Mouse (Mus musculus) heart, postnatal 0 days (tissue): ENCODE data around the gene Lrrc28. TPM values are rescaled to one million over a fixed set of nuclear protein-coding genes. Genes with fewer than 3 reads are reported as not detected.
A peak's percentile ranks its signal among the peaks of the same experiment; 100 is the strongest.

Source experiments
- ATAC-seq: fragments of 200-750 bp; cut with Nextera tagmentation; 2 replicates; pipeline ENCODE4 v1.8.0; 2017; ENCODE audit warnings: low read depth, moderate number of reproducible peaks, moderate library complexity; ENCODE audit not compliant: insufficient read depth
- DNase-seq: peaks from one replicate; pipeline ENCODE4 v3.0.0-alpha.2; 2016; ENCODE audit warnings: low spot score
- H3K27ac ChIP-seq: fragments of 300-500 bp; sonication (generic); 2 replicates; pipeline ENCODE4 v1.5.1; 2014; ENCODE audit warnings: low read depth, mild to moderate bottlenecking
- H3K27me3 ChIP-seq: fragments of 300-500 bp; sonication (generic); 2 replicates; pipeline ENCODE4 v1.6.1; 2014; ENCODE audit warnings: low read length, mixed read lengths; ENCODE audit not compliant: control insufficient read depth, insufficient read depth
- H3K36me3 ChIP-seq: fragments of 300-500 bp; sonication (generic); replicated peaks from 2 replicates; pipeline ENCODE4 v1.6.1; 2014; ENCODE audit warnings: low read length, mixed read lengths; ENCODE audit not compliant: control insufficient read depth, insufficient read depth
- H3K4me1 ChIP-seq: fragments of 300-500 bp; sonication (generic); 2 replicates; pipeline ENCODE4 v1.6.1; 2014; ENCODE audit warnings: antibody characterized with exemption; ENCODE audit not compliant: control insufficient read depth, insufficient read depth
- H3K4me2 ChIP-seq: fragments of 300-500 bp; sonication (generic); 2 replicates; pipeline ENCODE4 v1.6.1; 2014; ENCODE audit warnings: low read depth, mild to moderate bottlenecking, low read length, moderate library complexity
- H3K4me3 ChIP-seq: fragments of 300-500 bp; sonication (generic); 2 replicates; pipeline ENCODE4 v1.5.1; 2014; ENCODE audit warnings: low read depth, low read length
- H3K9ac ChIP-seq: fragments of 300-500 bp; sonication (generic); replicated peaks from 2 replicates; pipeline ENCODE4 v1.6.1; 2014; ENCODE audit warnings: low read depth, low read length, mixed read lengths
- H3K9me3 ChIP-seq: fragments of 300-500 bp; sonication (generic); replicated peaks from 2 replicates; pipeline ENCODE4 v1.6.1; 2016; ENCODE audit warnings: low read length; ENCODE audit not compliant: control insufficient read depth
- CTCF ChIP-seq: IDR thresholded peaks from 2 replicates; pipeline ENCODE4 v1.5.1; 2016; ENCODE audit warnings: antibody characterized with exemption, control low read depth, low read depth
- EP300 ChIP-seq: IDR thresholded peaks from 2 replicates; pipeline ENCODE4 v1.6.1; 2016; ENCODE audit warnings: antibody characterized with exemption, low read depth
- WGBS: fragments of 180-500 bp; shearing (Covaris S2); extraction: QIAGEN DNeasy Blood & Tissue Kit; methylation state at CpG from one replicate; pipeline ENCODE4 v1.1.7; 2014; 5-methylcytosine and 5-hydroxymethylcytosine counted together
- polyA plus RNA-seq: library from polyadenylated mRNA; unstranded; fragments of >200 nt; fragmentation: Nextera tagmentation; extraction: Ambion mirVana; gene quantifications from 2 replicates; pipeline ENCODE4 v1.2.1, GENCODE M21; 2015
- total RNA-seq: library from RNA; depleted of rRNA; stranded (reverse); fragments of >200 nt; gene quantifications from 2 replicates; pipeline ENCODE4 v1.2.3, GENCODE M21; 2014; ENCODE audit warnings: low replicate concordance

Lrrc28 gene
- total and polyA plus RNA-seq, 2 experiments from 2014 or later: 14.3 to 71.6 TPM

- Histone ChIP-seq H3K4me1 (peaks cover 38% of the 10 kb centered on the region), H3K9me3 (no peaks in the 10 kb centered on the region), H3K4me2 (peak overlapping the region; percentile 42; the same call in 1 of the 2 replicates), H3K27me3 (no peaks in the 10 kb centered on the region), H3K4me3 (no peak overlapping the region), H3K36me3 (no peaks in the 10 kb centered on the region), H3K9ac (peak overlapping the region; percentile 59), H3K27ac (peak overlapping the region; percentile 93)
- ATAC-seq: peak; percentile 59
- TF ChIP-seq EP300: peak; percentile 35; the same call in 1 of the 2 replicates
- TF ChIP-seq CTCF: no peak
- peak; percentile 60 for DNase-seq
- WGBS: 17% methylated on average over 12 of the region's 12 CpGs
These were observed 82.9 kb downstream of the Lrrc28 start for GRCm38 (mm10) chr7:67562176-67562575.

- peak; percentile 60 for DNase-seq
- 25% methylated on average over 7 of the region's 7 CpGs for WGBS
- Histone ChIP-seq H3K36me3 (no peaks in the 10 kb centered on the region), H3K27me3 (no peaks in the 10 kb centered on the region), H3K9ac (no peak overlapping the region), H3K4me2 (no peak overlapping the region), H3K4me1 (peaks cover 28% of the 10 kb centered on the region), H3K4me3 (no peak overlapping the region), H3K27ac (peak overlapping the region; percentile 70), H3K9me3 (no peaks in the 10 kb centered on the region)
- TF ChIP-seq EP300 (no peak), CTCF (no peak)
- no peak for ATAC-seq
These were observed 85.6 kb downstream of the Lrrc28 start for GRCm38 (mm10) chr7:67559486-67559885.

- TF ChIP-seq CTCF (no peak), EP300 (no peak)
- no peaks in the 10 kb centered on the region for H3K27me3 ChIP-seq
- no peak overlapping the region for H3K4me2 ChIP-seq
- no peak overlapping the region for H3K4me3 ChIP-seq
- WGBS: 70% methylated on average over 5 of the region's 5 CpGs
- DNase-seq (no peak), ATAC-seq (no peak)
- H3K4me1 ChIP-seq: peaks cover 28% of the 10 kb centered on the region
- no peak overlapping the region for H3K27ac ChIP-seq
- no peaks in the 10 kb centered on the region for H3K9me3 ChIP-seq
- no peaks in the 10 kb centered on the region for H3K36me3 ChIP-seq
- H3K9ac ChIP-seq: no peak overlapping the region
These were observed 86.8 kb downstream of the Lrrc28 start for GRCm38 (mm10) chr7:67558230-67558629.

DNA sequence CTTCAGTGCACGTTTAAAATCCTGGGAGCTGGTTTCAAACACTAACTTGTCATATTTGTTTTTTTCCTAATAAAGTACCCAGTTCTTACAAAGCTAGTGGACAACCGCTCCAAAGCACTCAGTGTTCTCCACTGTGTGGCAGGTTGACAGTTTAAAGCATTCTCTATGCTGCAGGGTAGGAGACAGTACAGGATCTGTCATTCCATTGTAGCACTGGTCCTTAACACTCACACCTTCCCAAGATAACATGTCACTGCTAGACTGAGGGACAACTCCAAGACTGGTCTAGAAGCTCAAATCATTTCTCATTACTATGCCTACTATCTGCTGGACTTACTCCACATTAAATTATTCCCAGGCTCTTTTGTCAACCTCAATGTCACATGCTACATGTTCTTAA lies 90.2 kb downstream of the Lrrc28 start:
- Histone ChIP-seq H3K36me3 (no peaks in the 10 kb centered on the region), H3K4me1 (peaks cover 23% of the 10 kb centered on the region), H3K9me3 (no peaks in the 10 kb centered on the region), H3K27ac (peak overlapping the region; percentile 33; the same call in 1 of the 2 replicates), H3K27me3 (no peaks in the 10 kb centered on the region), H3K9ac (no peak overlapping the region), H3K4me2 (no peak overlapping the region), H3K4me3 (no peak overlapping the region)
- 38% methylated on average over 2 of the region's 2 CpGs for WGBS
- ATAC-seq (peak; percentile 89), DNase-seq (peak; percentile 57)
- TF ChIP-seq EP300 (peak; percentile 24; the same call in 1 of the 2 replicates), CTCF (no peak)

GRCm38 (mm10) chr7:67551242-67551641 lies 93.8 kb downstream of the Lrrc28 start:
- Histone ChIP-seq H3K4me1 (peaks cover 22% of the 10 kb centered on the region), H3K4me3 (no peak overlapping the region), H3K27me3 (no peaks in the 10 kb centered on the region), H3K9ac (no peak overlapping the region), H3K27ac (no peak overlapping the region), H3K36me3 (no peaks in the 10 kb centered on the region), H3K4me2 (no peak overlapping the region), H3K9me3 (no peaks in the 10 kb centered on the region)
- ATAC-seq: no peak
- WGBS: 66% methylated on average over 2 of the region's 2 CpGs
- TF ChIP-seq CTCF (no peak), EP300 (no peak)
- DNase-seq: no peak

DNA sequence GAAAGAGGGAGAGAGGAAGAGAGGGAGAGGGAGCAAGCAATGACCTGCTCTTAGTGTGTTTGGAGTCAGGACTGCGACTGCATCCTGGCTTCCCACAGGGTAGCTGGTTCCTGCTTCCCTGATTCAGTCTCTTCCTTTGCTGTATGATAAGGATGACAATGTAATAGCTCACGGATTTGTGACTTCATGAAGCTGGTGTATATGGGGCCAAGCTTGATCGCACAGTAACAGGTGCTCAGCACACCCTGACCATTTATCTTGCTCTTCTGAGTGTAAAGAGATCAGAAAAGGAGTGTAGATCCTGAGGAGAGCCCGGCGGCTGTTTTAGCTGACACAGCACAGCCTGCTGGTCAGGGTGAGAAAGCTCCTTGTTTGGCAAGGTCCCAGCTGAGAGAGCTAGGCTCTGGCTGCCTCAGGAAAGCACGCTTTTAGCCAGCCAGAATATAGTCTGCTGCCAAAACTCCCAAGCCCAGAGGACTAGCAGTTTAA lies 96.0 kb downstream of the Lrrc28 start:
- H3K4me2 ChIP-seq: no peak overlapping the region
- DNase-seq (peak; percentile 93), ATAC-seq (peak; percentile 95)
- WGBS: 13% methylated on average over 6 of the region's 6 CpGs
- TF ChIP-seq EP300: no peak
- TF ChIP-seq CTCF: peak; percentile 81
- peak overlapping the region; percentile 17; the same call in 1 of the 2 replicates for H3K27ac ChIP-seq
- no peaks in the 10 kb centered on the region for H3K36me3 ChIP-seq
- no peaks in the 10 kb centered on the region for H3K9me3 ChIP-seq
- H3K4me1 ChIP-seq: peaks cover 19% of the 10 kb centered on the region
- no peak overlapping the region for H3K9ac ChIP-seq
- no peak overlapping the region for H3K4me3 ChIP-seq
- H3K27me3 ChIP-seq: no peaks in the 10 kb centered on the region
